Mouse (Mus musculus): ENCODE results near the gene Ccdc24. TPM values are rescaled to one million over a fixed set of nuclear protein-coding genes. Genes with fewer than 3 reads are reported as not detected.

The Ccdc24 gene
- polyA plus RNA-seq, 1 experiment from 2014 or later: 1.5 TPM

GRCm38 (mm10) chr4:117847011-117847410, 25.3 kb downstream of the Ccdc24 start:
- WGBS: 21% methylated on average over 2 of the region's 2 CpGs
- peak; percentile 23 for DNase-seq (ENCODE audit: low spot score)

GRCm38 (mm10) chr4:117846261-117846660, 26.1 kb downstream of the Ccdc24 start:
- 96% methylated on average over 4 of the region's 4 CpGs for WGBS
- Histone ChIP-seq H3K36me3 (ENCODE audit: control insufficient read depth, insufficient read depth, low read length) (no peaks in the 10 kb centered on the region), H3K4me2 (ENCODE audit: low read length) (no peak overlapping the region), H3K4me1 (ENCODE audit: control insufficient read depth, insufficient read depth, low read length) (peaks cover 10% of the 10 kb centered on the region; the same call in 1 of the 2 replicates), H3K9me3 (replicated peaks; ENCODE audit: control insufficient read depth, low read length) (no peaks in the 10 kb centered on the region), H3K9ac (ENCODE audit: low read length) (no peak overlapping the region), H3K27me3 (replicated peaks; ENCODE audit: control insufficient read depth, insufficient read depth, low read length) (no peaks in the 10 kb centered on the region), H3K4me3 (ENCODE audit: low read depth, low read length) (no peak overlapping the region), H3K27ac (ENCODE audit: low read depth, low read length) (no peak overlapping the region)
- DNase-seq (ENCODE audit: low spot score): no peak
- no peak for ATAC-seq

More at GRCm38 (mm10) chr4:117847011-117847410, 25.3 kb downstream of the Ccdc24 start:
- no peaks in the 10 kb centered on the region for H3K27me3 ChIP-seq (replicated peaks; ENCODE audit: control insufficient read depth, insufficient read depth, low read length)
- H3K4me3 ChIP-seq (ENCODE audit: low read depth, low read length): no peak overlapping the region
- ATAC-seq: no peak
- peaks cover 10% of the 10 kb centered on the region; the same call in 1 of the 2 replicates for H3K4me1 ChIP-seq (ENCODE audit: control insufficient read depth, insufficient read depth, low read length)
- no peak overlapping the region for H3K9ac ChIP-seq (ENCODE audit: low read length)
- no peak overlapping the region for H3K27ac ChIP-seq (ENCODE audit: low read depth, low read length)
- no peaks in the 10 kb centered on the region for H3K9me3 ChIP-seq (replicated peaks; ENCODE audit: control insufficient read depth, low read length)
- H3K4me2 ChIP-seq (ENCODE audit: low read length): no peak overlapping the region
- no peaks in the 10 kb centered on the region for H3K36me3 ChIP-seq (ENCODE audit: control insufficient read depth, insufficient read depth, low read length)

DNA sequence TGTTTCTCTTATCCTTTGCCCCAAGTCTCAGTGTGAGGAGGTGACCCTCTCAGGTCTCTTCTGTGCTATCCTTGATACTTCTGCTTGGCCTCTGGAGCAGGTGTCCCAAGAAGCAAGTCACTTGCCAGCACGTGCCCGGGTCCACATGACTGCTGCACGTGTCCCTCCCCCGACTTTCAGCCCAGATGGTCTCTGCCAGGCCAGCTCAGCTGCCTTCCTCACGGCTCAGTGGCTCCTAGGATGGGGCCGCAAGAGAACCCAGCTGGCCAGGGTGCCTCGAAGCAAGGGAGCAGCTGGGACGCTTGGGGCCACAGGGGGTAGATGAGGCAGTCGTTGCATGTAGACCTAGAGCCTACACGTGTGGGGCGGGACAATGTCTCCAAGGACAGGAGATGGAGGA, 27.0 kb downstream of the Ccdc24 start:
- Histone ChIP-seq H3K9me3 (replicated peaks; ENCODE audit: control insufficient read depth, low read length) (no peaks in the 10 kb centered on the region), H3K27ac (ENCODE audit: low read depth, low read length) (no peak overlapping the region), H3K27me3 (replicated peaks; ENCODE audit: control insufficient read depth, insufficient read depth, low read length) (no peaks in the 10 kb centered on the region), H3K4me1 (ENCODE audit: control insufficient read depth, insufficient read depth, low read length) (peaks cover 10% of the 10 kb centered on the region; the same call in 1 of the 2 replicates), H3K4me2 (ENCODE audit: low read length) (no peak overlapping the region), H3K9ac (ENCODE audit: low read length) (no peak overlapping the region), H3K36me3 (ENCODE audit: control insufficient read depth, insufficient read depth, low read length) (no peaks in the 10 kb centered on the region), H3K4me3 (ENCODE audit: low read depth, low read length) (no peak overlapping the region)
- no peak for ATAC-seq
- WGBS: 83% methylated on average over 11 of the region's 11 CpGs
- DNase-seq (ENCODE audit: low spot score): no peak

GRCm38 (mm10) chr4:117844467-117844866, 27.9 kb downstream of the Ccdc24 start:
- H3K4me2 ChIP-seq (ENCODE audit: low read length): no peak overlapping the region
- H3K27me3 ChIP-seq (replicated peaks; ENCODE audit: control insufficient read depth, insufficient read depth, low read length): no peaks in the 10 kb centered on the region
- no peaks in the 10 kb centered on the region for H3K36me3 ChIP-seq (ENCODE audit: control insufficient read depth, insufficient read depth, low read length)
- H3K4me1 ChIP-seq (ENCODE audit: control insufficient read depth, insufficient read depth, low read length): peaks cover 7% of the 10 kb centered on the region; the same call in 1 of the 2 replicates
- no peak overlapping the region for H3K9ac ChIP-seq (ENCODE audit: low read length)
- 81% methylated on average over 5 of the region's 5 CpGs for WGBS
- ATAC-seq (no peak), DNase-seq (ENCODE audit: low spot score) (no peak)
- H3K9me3 ChIP-seq (replicated peaks; ENCODE audit: control insufficient read depth, low read length): no peaks in the 10 kb centered on the region
- H3K4me3 ChIP-seq (ENCODE audit: low read depth, low read length): no peak overlapping the region
- no peak overlapping the region for H3K27ac ChIP-seq (ENCODE audit: low read depth, low read length)

- Histone ChIP-seq H3K36me3 (ENCODE audit: control insufficient read depth, insufficient read depth, low read length) (no peaks in the 10 kb centered on the region), H3K4me3 (ENCODE audit: low read depth, low read length) (no peak overlapping the region), H3K9ac (ENCODE audit: low read length) (no peak overlapping the region), H3K4me1 (ENCODE audit: control insufficient read depth, insufficient read depth, low read length) (no peaks in the 10 kb centered on the region), H3K27me3 (replicated peaks; ENCODE audit: control insufficient read depth, insufficient read depth, low read length) (no peaks in the 10 kb centered on the region), H3K27ac (ENCODE audit: low read depth, low read length) (no peak overlapping the region), H3K4me2 (ENCODE audit: low read length) (no peak overlapping the region), H3K9me3 (replicated peaks; ENCODE audit: control insufficient read depth, low read length) (no peaks in the 10 kb centered on the region)
- WGBS: 83% methylated on average over 5 of the region's 5 CpGs
- ATAC-seq (no peak), DNase-seq (ENCODE audit: low spot score) (no peak)
Observed at GRCm38 (mm10) chr4:117843101-117843500, 29.3 kb downstream of the Ccdc24 start.

DNA sequence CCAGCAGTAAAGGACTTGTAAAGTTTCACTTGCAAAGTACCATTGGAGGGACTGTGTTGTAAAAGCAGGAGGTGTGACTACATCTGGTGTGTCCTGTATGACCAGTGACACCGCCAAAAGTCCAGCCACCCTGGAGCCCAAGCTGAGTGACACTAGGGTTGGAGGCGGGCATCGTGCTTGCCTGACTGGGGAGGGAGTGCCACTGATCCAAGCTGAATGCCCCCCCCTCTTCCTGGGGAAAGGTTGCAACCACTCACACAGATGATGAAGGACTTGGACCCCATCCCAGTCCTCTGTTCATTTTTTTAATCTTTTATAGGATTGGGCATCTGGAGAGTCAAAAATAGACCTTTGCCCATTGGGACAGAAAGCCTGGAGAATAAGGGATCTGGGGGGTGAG, 30.8 kb downstream of the Ccdc24 start:
- Histone ChIP-seq H3K9me3 (replicated peaks; ENCODE audit: control insufficient read depth, low read length) (no peaks in the 10 kb centered on the region), H3K27ac (ENCODE audit: low read depth, low read length) (no peak overlapping the region), H3K9ac (ENCODE audit: low read length) (no peak overlapping the region), H3K4me2 (ENCODE audit: low read length) (no peak overlapping the region), H3K4me1 (ENCODE audit: control insufficient read depth, insufficient read depth, low read length) (peaks cover 2% of the 10 kb centered on the region; the same call in 1 of the 2 replicates), H3K27me3 (replicated peaks; ENCODE audit: control insufficient read depth, insufficient read depth, low read length) (no peaks in the 10 kb centered on the region), H3K4me3 (ENCODE audit: low read depth, low read length) (no peak overlapping the region), H3K36me3 (ENCODE audit: control insufficient read depth, insufficient read depth, low read length) (no peaks in the 10 kb centered on the region)
- 91% methylated on average over 3 of the region's 3 CpGs for WGBS
- DNase-seq (ENCODE audit: low spot score) (no peak), ATAC-seq (no peak)

DNA sequence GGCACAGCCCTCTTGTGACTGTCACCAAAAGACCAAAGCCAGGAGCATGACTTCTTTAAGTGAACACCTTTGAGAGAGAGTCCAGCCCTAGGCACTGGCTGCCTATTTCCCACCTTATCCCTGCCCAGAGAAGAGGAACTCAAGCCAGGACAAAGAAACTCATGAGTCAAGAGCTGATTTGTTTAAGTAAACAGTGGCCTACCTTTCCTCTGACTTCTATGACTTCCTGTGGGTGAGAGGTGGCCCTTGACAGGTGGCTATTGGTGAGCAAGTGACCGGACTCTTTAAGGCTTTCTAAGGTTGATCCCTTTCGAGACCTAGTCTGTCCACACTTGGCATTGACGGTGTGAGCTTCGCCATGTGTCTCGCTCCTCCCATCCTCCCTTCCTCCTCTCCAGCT, 31.5 kb downstream of the Ccdc24 start:
- Histone ChIP-seq H3K4me3 (ENCODE audit: low read depth, low read length) (no peak overlapping the region), H3K4me2 (ENCODE audit: low read length) (no peak overlapping the region), H3K36me3 (ENCODE audit: control insufficient read depth, insufficient read depth, low read length) (no peaks in the 10 kb centered on the region), H3K27me3 (replicated peaks; ENCODE audit: control insufficient read depth, insufficient read depth, low read length) (no peaks in the 10 kb centered on the region), H3K9ac (ENCODE audit: low read length) (no peak overlapping the region), H3K27ac (ENCODE audit: low read depth, low read length) (no peak overlapping the region), H3K4me1 (ENCODE audit: control insufficient read depth, insufficient read depth, low read length) (peaks cover 2% of the 10 kb centered on the region; the same call in 1 of the 2 replicates), H3K9me3 (replicated peaks; ENCODE audit: control insufficient read depth, low read length) (no peaks in the 10 kb centered on the region)
- no peak for DNase-seq (ENCODE audit: low spot score)
- ATAC-seq: no peak
- 92% methylated on average over 5 of the region's 5 CpGs for WGBS

DNA sequence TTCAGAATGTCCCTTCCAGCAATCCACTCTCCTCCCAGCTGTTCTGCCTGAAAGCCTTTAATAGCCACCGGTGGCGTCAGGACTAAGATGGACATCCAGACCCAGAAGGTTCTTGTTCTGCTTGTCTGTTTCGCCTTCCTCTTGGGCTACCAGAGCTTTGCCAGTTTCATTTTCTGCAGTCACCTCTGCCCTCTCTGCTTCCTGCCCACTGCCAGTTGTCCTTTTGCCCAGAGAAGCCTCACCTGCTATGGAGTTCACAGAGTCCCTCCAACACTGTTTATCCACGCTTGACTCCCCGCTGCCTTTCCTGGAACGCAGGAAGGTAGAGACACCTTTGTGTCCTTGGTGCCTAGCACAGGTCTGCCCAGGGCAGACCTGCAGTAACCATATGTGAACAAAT, 33.0 kb downstream of the Ccdc24 start:
- Histone ChIP-seq H3K4me1 (ENCODE audit: control insufficient read depth, insufficient read depth, low read length) (peaks cover 2% of the 10 kb centered on the region; the same call in 1 of the 2 replicates), H3K36me3 (ENCODE audit: control insufficient read depth, insufficient read depth, low read length) (no peaks in the 10 kb centered on the region), H3K9me3 (replicated peaks; ENCODE audit: control insufficient read depth, low read length) (no peaks in the 10 kb centered on the region), H3K4me3 (ENCODE audit: low read depth, low read length) (no peak overlapping the region), H3K9ac (ENCODE audit: low read length) (no peak overlapping the region), H3K4me2 (ENCODE audit: low read length) (no peak overlapping the region), H3K27me3 (replicated peaks; ENCODE audit: control insufficient read depth, insufficient read depth, low read length) (no peaks in the 10 kb centered on the region), H3K27ac (ENCODE audit: low read depth, low read length) (no peak overlapping the region)
- DNase-seq (ENCODE audit: low spot score): no peak
- ATAC-seq: no peak
- WGBS: 78% methylated on average over 6 of the region's 6 CpGs

DNA sequence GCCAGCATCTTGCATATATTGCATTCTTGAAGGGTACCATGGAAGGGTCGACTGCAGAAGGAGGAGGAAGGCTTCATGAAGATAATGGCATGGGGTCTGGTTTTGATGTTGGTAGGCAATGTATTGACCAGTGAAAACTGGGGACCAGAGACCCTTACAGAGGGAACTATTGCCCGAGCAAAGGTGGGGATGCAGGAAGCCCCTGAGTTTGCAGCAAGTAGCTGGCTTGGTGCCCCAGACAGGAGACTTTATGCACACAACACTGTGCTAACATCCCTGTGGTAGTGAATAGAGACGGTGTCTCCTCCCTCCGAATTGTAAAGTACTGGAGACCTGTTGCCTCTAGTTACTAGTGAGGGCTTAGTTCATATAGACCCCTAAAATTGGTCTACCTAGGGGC, 35.1 kb downstream of the Ccdc24 start:
- no peak overlapping the region for H3K27ac ChIP-seq (ENCODE audit: low read depth, low read length)
- DNase-seq (ENCODE audit: low spot score): no peak
- no peak overlapping the region for H3K4me2 ChIP-seq (ENCODE audit: low read length)
- no peak overlapping the region for H3K9ac ChIP-seq (ENCODE audit: low read length)
- H3K27me3 ChIP-seq (replicated peaks; ENCODE audit: control insufficient read depth, insufficient read depth, low read length): no peaks in the 10 kb centered on the region
- no peak for ATAC-seq
- H3K4me3 ChIP-seq (ENCODE audit: low read depth, low read length): no peak overlapping the region
- 67% methylated on average over 4 of the region's 4 CpGs for WGBS
- peaks cover 2% of the 10 kb centered on the region; the same call in 1 of the 2 replicates for H3K4me1 ChIP-seq (ENCODE audit: control insufficient read depth, insufficient read depth, low read length)
- no peaks in the 10 kb centered on the region for H3K9me3 ChIP-seq (replicated peaks; ENCODE audit: control insufficient read depth, low read length)
- H3K36me3 ChIP-seq (ENCODE audit: control insufficient read depth, insufficient read depth, low read length): no peaks in the 10 kb centered on the region

Measured in forebrain, embryonic 14.5 days (tissue).